Mouse (Mus musculus) limb, embryonic 15.5 days (tissue): ENCODE data around the gene Cald1. TPM values are rescaled to one million over a fixed set of nuclear protein-coding genes. Genes with fewer than 3 reads are reported as not detected.

Experiments
- ATAC-seq: fragments of 200-750 bp; cut with Nextera tagmentation; 2 replicates; pipeline ENCODE4 v1.8.0; 2017; ENCODE audit warnings: low read depth, moderate TSS enrichment; ENCODE audit not compliant: insufficient number of reproducible peaks, low FRiP score, low TSS enrichment
- H3K27ac ChIP-seq: fragments of 300-500 bp; sonication (generic); 2 replicates; pipeline ENCODE4 v1.5.1; 2015; ENCODE audit warnings: moderate library complexity, mild to moderate bottlenecking, inconsistent platforms
- H3K27me3 ChIP-seq: fragments of 300-500 bp; sonication (generic); 2 replicates; pipeline ENCODE4 v1.6.1; 2015; ENCODE audit warnings: inconsistent platforms
- H3K36me3 ChIP-seq: fragments of 300-500 bp; sonication (generic); 2 replicates; pipeline ENCODE4 v1.6.1; 2015; ENCODE audit warnings: inconsistent platforms
- H3K4me1 ChIP-seq: fragments of 300-500 bp; sonication (generic); 2 replicates; pipeline ENCODE4 v1.6.1; 2015; ENCODE audit warnings: inconsistent platforms
- H3K4me2 ChIP-seq: fragments of 300-500 bp; sonication (generic); 2 replicates; pipeline ENCODE4 v1.6.1; 2015; ENCODE audit warnings: mild to moderate bottlenecking, inconsistent platforms
- H3K4me3 ChIP-seq: fragments of 300-500 bp; sonication (generic); 2 replicates; pipeline ENCODE4 v1.5.1; 2015; ENCODE audit warnings: mild to moderate bottlenecking, inconsistent platforms
- H3K9ac ChIP-seq: fragments of 300-500 bp; sonication (generic); 2 replicates; pipeline ENCODE4 v1.6.1; 2015; ENCODE audit warnings: inconsistent platforms
- H3K9me3 ChIP-seq: fragments of 300-500 bp; sonication (generic); 2 replicates; pipeline ENCODE4 v1.6.1; 2016; ENCODE audit warnings: inconsistent platforms
- WGBS: fragments of 180-500 bp; shearing (Covaris S2); methylation state at CpG from one replicate; pipeline ENCODE4 v1.1.7; 2015; 5-methylcytosine and 5-hydroxymethylcytosine counted together
- polyA plus RNA-seq: library from polyadenylated mRNA; unstranded; fragments of >200 nt; fragmentation: Nextera tagmentation; extraction: Ambion mirVana; gene quantifications from 2 replicates; pipeline ENCODE4 v1.2.1, GENCODE M21; 2015

The Cald1 gene
- polyA plus RNA-seq, 1 experiment from 2014 or later: 288 TPM

DNA sequence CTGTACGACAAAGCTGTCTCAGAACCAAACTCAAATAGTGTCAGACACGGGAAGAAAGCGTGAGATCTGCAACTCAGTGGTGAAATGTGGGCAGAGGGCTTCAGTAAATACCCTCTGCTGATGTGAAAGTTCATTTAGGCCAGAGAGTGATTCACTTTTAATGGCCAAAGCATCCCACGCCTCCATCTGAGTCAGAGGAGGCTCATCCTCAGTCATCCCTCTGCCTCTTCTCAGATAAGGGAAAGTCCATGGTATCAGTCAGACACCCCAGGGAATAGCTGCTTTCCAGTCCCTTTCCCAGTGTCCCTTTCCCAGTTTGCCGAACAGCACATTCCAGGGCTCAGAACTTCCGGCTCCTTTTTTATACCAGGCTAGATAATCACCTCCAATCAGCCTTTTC, 151.2 kb downstream of the Cald1 start:
- no peak overlapping the region for H3K9ac ChIP-seq
- H3K27me3 ChIP-seq: no peaks in the 10 kb centered on the region
- H3K4me3 ChIP-seq: no peak overlapping the region
- H3K27ac ChIP-seq: no peak overlapping the region
- no peaks in the 10 kb centered on the region for H3K9me3 ChIP-seq
- peaks cover 13% of the 10 kb centered on the region for H3K4me1 ChIP-seq
- H3K4me2 ChIP-seq: no peak overlapping the region
- 86% methylated on average over 6 of the region's 6 CpGs for WGBS
- no peak for ATAC-seq
- peaks cover 47% of the 10 kb centered on the region for H3K36me3 ChIP-seq

DNA sequence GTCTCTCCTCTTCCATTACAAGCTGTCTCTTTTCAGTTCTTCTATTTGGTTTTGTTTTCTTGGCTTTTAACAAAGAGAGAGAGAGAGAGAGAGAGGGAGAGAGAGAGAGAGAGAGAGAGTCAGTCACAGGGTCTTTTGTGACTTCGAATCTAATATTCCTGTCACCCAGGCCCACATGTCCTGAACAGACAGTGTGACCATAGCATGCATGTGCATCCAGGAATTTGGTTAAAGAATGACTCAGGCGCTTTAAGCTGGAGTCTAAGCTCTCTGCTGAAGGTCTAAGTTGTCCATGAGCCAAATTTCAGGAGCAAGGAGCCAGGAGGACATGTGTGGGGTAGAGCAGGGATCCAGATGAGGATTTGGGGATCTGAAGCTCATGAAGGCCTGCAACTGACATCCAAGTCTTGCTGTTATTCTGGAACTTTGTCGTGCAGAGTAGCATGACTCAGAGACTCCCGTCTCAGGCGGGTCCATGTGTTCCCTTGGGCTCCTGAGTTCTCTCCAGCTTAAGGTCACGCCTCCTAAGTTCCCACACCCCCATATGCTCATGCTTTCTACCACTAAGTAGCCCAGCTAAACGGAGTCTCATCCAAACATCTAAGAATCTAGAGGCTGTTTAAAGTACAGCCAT, 152.3 kb downstream of the Cald1 start:
- Histone ChIP-seq H3K9me3 (no peaks in the 10 kb centered on the region), H3K4me1 (peaks cover 13% of the 10 kb centered on the region), H3K27ac (peak overlapping the region; percentile 3; the same call in 1 of the 2 replicates), H3K9ac (no peak overlapping the region), H3K4me2 (no peak overlapping the region), H3K27me3 (no peaks in the 10 kb centered on the region), H3K4me3 (no peak overlapping the region), H3K36me3 (peaks cover 47% of the 10 kb centered on the region)
- ATAC-seq: no peak
- 64% methylated on average over 7 of the region's 7 CpGs for WGBS

DNA sequence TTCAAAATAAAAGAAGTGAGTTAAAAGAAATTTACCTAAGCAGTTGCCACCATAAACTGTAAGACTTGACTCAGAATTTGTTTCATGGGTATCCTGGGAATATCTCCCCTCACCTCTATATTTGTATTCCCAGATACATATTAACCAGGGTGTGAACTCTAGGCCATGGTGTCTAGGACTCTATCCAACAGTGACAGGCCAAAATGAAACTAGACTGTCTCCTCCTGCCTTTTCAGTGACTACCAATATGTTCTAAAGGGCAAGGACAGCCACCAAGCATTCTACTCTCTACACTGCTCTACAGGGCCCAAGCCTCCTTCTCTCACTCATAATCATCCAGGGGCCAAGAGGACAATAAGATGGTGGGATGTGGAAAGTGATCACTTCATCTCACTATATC, 153.3 kb downstream of the Cald1 start:
- Histone ChIP-seq H3K9ac (no peak overlapping the region), H3K36me3 (peaks cover 48% of the 10 kb centered on the region), H3K27me3 (no peaks in the 10 kb centered on the region), H3K4me1 (peaks cover 13% of the 10 kb centered on the region), H3K4me3 (no peak overlapping the region), H3K27ac (no peak overlapping the region), H3K9me3 (no peaks in the 10 kb centered on the region), H3K4me2 (no peak overlapping the region)
- no peak for ATAC-seq

GRCm38 (mm10) chr6:34754448-34754847, 156.1 kb downstream of the Cald1 start:
- Histone ChIP-seq H3K4me3 (no peak overlapping the region), H3K9me3 (no peaks in the 10 kb centered on the region), H3K36me3 (peaks cover 59% of the 10 kb centered on the region), H3K4me2 (no peak overlapping the region), H3K9ac (no peak overlapping the region), H3K4me1 (peaks cover 7% of the 10 kb centered on the region), H3K27me3 (no peaks in the 10 kb centered on the region), H3K27ac (no peak overlapping the region)
- ATAC-seq: peak; percentile 63; the same call in 1 of the 2 replicates
- 26% methylated on average over 5 of the region's 5 CpGs for WGBS

DNA sequence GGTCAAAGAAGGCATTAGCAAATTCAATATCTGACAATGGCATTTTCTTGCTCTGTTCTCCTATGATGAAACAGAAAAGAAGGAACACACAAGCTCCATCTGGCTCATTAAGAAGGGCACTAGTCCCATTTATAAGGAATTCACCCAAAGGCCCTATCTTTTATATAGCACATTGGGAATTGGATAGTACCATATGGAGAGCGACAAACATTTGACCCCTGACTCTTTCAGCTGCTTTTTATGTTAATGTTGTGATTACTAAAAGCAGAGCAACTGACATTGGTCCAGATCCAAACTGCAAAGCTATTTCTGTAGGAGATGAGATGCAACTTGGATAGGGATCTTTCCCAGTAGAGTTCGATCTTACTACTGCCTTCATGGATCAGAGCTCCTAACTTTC, 160.0 kb downstream of the Cald1 start:
- Histone ChIP-seq H3K9ac (no peak overlapping the region), H3K4me2 (no peak overlapping the region), H3K27ac (no peak overlapping the region), H3K4me3 (no peak overlapping the region), H3K9me3 (no peaks in the 10 kb centered on the region), H3K4me1 (no peaks in the 10 kb centered on the region), H3K27me3 (no peaks in the 10 kb centered on the region), H3K36me3 (peaks cover 83% of the 10 kb centered on the region)
- ATAC-seq: no peak
- 85% methylated on average over 2 of the region's 2 CpGs for WGBS

DNA sequence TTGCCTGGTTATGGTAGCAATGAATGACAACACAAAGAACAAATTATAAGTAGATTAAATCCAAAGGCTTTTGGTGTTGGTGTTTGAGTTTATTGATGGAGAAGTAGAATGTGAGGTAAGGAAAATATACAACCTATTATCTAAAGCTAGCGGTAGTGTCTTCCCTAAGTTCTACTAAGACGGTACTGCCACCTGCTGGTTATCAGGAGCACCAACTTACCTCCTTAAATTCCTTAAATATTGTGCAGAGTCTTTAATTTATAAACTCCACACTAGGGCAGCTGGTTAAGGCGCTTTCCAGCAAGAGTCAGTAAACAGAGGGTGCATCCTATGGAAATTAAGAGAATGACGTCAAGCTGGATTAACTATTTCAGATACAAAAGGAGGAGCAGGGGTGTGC, 161.7 kb downstream of the Cald1 start:
- Histone ChIP-seq H3K9ac (no peak overlapping the region), H3K4me1 (no peaks in the 10 kb centered on the region), H3K27me3 (no peaks in the 10 kb centered on the region), H3K27ac (no peak overlapping the region), H3K4me2 (no peak overlapping the region), H3K36me3 (peaks cover 96% of the 10 kb centered on the region), H3K4me3 (no peak overlapping the region), H3K9me3 (no peaks in the 10 kb centered on the region)
- no peak for ATAC-seq
- WGBS: 38% methylated on average over 4 of the region's 4 CpGs

DNA sequence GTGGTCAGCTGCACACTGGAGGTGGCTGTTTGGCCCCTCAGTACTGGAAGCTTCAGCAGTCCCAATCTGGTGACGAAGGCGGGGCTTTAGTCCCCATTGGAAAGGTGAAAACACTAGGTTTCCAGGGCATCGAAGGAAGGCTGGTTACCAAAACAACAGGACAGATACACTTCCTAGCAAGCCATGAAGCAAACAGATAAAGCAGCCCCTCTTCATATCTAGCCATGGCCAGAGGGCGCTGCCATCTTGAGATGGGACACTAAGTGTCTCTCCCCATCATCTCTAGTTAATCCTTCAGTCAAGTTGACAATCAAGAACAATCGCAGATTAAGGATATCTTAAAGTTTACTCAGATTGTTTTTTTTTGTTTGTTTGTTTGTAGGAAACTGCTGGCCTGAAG, 167.4 kb downstream of the Cald1 start:
- H3K27ac ChIP-seq: no peak overlapping the region
- 92% methylated on average over 5 of the region's 5 CpGs for WGBS
- H3K4me2 ChIP-seq: no peak overlapping the region
- no peaks in the 10 kb centered on the region for H3K9me3 ChIP-seq
- no peak overlapping the region for H3K9ac ChIP-seq
- no peak overlapping the region for H3K4me3 ChIP-seq
- no peaks in the 10 kb centered on the region for H3K27me3 ChIP-seq
- no peaks in the 10 kb centered on the region for H3K4me1 ChIP-seq
- ATAC-seq: no peak
- H3K36me3 ChIP-seq: peaks cover 71% of the 10 kb centered on the region

GRCm38 (mm10) chr6:34769984-34770383, 171.7 kb downstream of the Cald1 start:
- Histone ChIP-seq H3K4me1 (no peaks in the 10 kb centered on the region), H3K4me3 (no peak overlapping the region), H3K9ac (no peak overlapping the region), H3K36me3 (peaks cover 55% of the 10 kb centered on the region), H3K4me2 (no peak overlapping the region), H3K27ac (no peak overlapping the region), H3K9me3 (no peaks in the 10 kb centered on the region), H3K27me3 (no peaks in the 10 kb centered on the region)
- no peak for ATAC-seq
- 65% methylated on average over 2 of the region's 2 CpGs for WGBS

GRCm38 (mm10) chr6:34770491-34770890, 172.2 kb downstream of the Cald1 start:
- H3K36me3 ChIP-seq: peaks cover 50% of the 10 kb centered on the region

DNA sequence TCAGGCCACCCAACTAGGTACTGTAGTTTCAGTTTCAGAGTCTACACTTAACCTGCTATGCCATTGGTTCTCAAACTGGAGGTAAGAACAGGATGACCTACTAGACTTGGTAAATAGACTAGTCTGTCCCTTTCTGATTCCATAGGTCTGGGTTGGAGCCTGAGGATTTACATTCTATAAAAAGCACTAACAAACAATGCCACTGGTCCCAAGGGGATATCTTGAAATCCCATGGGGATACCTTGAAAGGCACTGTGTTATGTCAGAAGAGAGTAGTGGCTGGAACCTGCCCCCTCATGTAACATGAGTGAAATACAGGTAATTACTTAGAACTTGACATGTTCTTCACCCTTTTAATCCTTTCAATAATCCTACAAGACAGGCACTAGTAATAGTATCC, 178.1 kb downstream of the Cald1 start:
- H3K4me1 ChIP-seq: peaks cover 5% of the 10 kb centered on the region
- ATAC-seq: no peak

More at GRCm38 (mm10) chr6:34770491-34770890, 172.2 kb downstream of the Cald1 start:
- Histone ChIP-seq H3K9me3 (no peaks in the 10 kb centered on the region), H3K27ac (no peak overlapping the region), H3K9ac (no peak overlapping the region), H3K4me3 (no peak overlapping the region), H3K4me2 (no peak overlapping the region), H3K4me1 (no peaks in the 10 kb centered on the region), H3K27me3 (no peaks in the 10 kb centered on the region)
- no peak for ATAC-seq
- WGBS: 85% methylated on average over 6 of the region's 6 CpGs

DNA sequence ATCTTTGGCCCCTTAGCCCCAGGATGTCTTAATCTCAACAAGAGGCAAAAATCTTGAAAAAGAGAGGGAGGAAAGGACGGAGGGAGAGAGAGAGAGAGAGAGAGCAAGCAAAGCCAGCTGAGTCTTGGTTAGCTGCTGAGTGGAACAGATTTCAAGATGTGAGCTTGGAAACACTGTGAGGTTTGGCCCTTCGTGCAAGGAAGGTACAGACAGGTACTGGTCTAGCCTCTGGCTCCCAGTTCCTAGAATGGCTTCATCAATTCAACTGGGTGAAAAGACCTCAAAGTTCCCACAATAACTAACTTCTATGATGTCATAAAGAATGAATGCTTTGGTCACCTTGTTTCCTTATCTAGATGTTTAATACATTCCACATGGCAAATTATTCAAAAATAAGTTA, 178.8 kb downstream of the Cald1 start:
- no peaks in the 10 kb centered on the region for H3K27me3 ChIP-seq
- 71% methylated on average over 2 of the region's 2 CpGs for WGBS
- no peak overlapping the region for H3K9ac ChIP-seq
- ATAC-seq: no peak
- no peaks in the 10 kb centered on the region for H3K9me3 ChIP-seq
- H3K4me3 ChIP-seq: no peak overlapping the region
- no peak overlapping the region for H3K27ac ChIP-seq
- H3K4me2 ChIP-seq: no peak overlapping the region
- H3K4me1 ChIP-seq: peaks cover 5% of the 10 kb centered on the region
- peaks cover 15% of the 10 kb centered on the region for H3K36me3 ChIP-seq

More for the DNA sequence above, 178.1 kb downstream of the Cald1 start:
- Histone ChIP-seq H3K4me3 (no peak overlapping the region), H3K36me3 (peaks cover 20% of the 10 kb centered on the region), H3K4me2 (no peak overlapping the region), H3K9ac (no peak overlapping the region), H3K27ac (no peak overlapping the region), H3K9me3 (no peaks in the 10 kb centered on the region), H3K27me3 (no peaks in the 10 kb centered on the region)

DNA sequence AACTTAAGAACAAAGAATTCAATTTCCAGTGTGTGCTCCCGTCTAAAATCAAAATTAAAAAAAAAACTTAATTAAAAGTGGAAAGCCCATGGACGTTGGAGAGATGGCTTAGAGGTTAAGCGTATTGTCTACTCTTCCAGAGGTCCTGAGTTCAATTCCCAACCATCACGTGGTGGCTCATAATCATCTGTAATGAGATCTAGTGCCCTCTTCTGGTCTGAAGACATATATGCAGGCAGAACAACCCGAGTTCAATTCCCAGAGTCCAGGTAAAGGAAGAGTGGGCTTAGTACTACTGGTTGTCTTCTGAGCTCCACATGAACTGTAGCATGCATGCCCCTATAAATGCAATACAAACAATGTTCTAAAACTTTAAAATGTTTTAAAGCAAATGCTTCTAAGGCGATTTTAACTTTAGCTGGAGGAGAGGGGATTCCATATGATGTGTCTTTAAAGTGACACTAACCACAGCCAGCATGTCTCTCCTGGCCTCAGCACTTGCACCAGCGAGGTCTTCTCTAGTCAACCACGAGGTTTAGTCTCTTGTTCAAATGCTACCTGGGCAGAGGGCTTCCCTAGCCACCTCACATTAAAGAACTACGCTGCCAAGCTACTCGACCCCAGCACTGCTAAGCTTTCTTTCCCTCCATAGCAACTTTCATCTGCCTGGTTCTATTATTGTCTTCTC, 179.8 kb downstream of the Cald1 start:
- Histone ChIP-seq H3K27ac (no peak overlapping the region), H3K27me3 (no peaks in the 10 kb centered on the region), H3K9ac (no peak overlapping the region), H3K36me3 (peaks cover 9% of the 10 kb centered on the region), H3K4me3 (no peak overlapping the region), H3K4me1 (peaks cover 5% of the 10 kb centered on the region), H3K9me3 (no peaks in the 10 kb centered on the region), H3K4me2 (no peak overlapping the region)
- 70% methylated on average over 10 of the region's 10 CpGs for WGBS
- no peak for ATAC-seq
